Mouse (Mus musculus): Measurements from ENCODE around the gene Bcl11a. TPM values are rescaled to one million over a fixed set of nuclear protein-coding genes. Genes with fewer than 3 reads are reported as not detected.

Bcl11a gene
- polyA plus RNA-seq, 1 experiment from 2014 or later, result 5.9 TPM

DNA sequence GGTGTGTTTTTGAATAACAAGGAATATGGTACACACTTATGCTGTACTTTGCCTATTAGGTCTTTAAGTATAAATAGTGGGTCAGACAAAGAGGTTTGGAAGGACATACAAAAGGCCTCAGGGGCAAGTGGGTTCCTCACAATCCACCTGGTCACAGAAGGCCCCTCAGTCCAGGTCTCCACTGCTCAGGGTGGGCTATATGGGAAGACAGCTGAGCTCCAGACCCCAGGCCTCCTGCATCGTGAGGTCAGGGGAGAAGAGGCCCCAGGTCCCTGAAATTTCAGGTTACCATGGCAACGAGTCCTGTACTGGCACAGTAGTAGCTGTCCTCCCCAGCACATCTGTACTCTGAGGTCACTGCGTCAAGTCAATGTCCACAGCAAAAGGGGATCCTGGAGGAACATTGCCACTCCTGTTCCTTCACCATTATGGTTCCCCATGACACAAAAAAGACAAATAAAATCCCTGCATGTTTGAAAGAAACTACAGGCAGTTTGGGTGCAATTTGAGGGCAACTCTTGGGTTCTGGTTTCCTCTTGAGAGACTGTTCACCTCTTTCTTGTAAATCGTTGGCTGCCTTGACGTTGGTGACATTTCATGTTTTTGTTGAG lies 93.9 kb downstream of the Bcl11a start:
- H3K4me1 ChIP-seq (replicated peaks; ENCODE audit: control insufficient read depth, insufficient read depth, low read length), result no peaks in the 10 kb centered on the region
- no peak for TF ChIP-seq CTCF (IDR thresholded peaks at IDR 0.05; ENCODE audit: low read depth)
- no peak overlapping the region for H3K9ac ChIP-seq (ENCODE audit: low read depth, low read length)
- H3K4me3 ChIP-seq (ENCODE audit: low read depth, low read length), result no peak overlapping the region
- 81% methylated on average over 5 of the region's 5 CpGs for WGBS
- H3K4me2 ChIP-seq (replicated peaks; ENCODE audit: low read depth), result no peak overlapping the region
- H3K27ac ChIP-seq (ENCODE audit: low read depth, low read length), result no peak overlapping the region
- no peaks in the 10 kb centered on the region for H3K27me3 ChIP-seq (replicated peaks; ENCODE audit: control insufficient read depth, insufficient read depth, low read length)
- no peak for ATAC-seq
- no peaks in the 10 kb centered on the region for H3K9me3 ChIP-seq (ENCODE audit: control insufficient read depth)
- no peaks in the 10 kb centered on the region for H3K36me3 ChIP-seq (ENCODE audit: control insufficient read depth, insufficient read depth)

- no peak overlapping the region for H3K9ac ChIP-seq (ENCODE audit: low read depth, low read length)
- H3K27ac ChIP-seq (ENCODE audit: low read depth, low read length), result no peak overlapping the region
- H3K4me2 ChIP-seq (replicated peaks; ENCODE audit: low read depth), result no peak overlapping the region
- no peak for TF ChIP-seq CTCF (IDR thresholded peaks at IDR 0.05; ENCODE audit: low read depth)
- 94% methylated on average over 17 of the region's 17 CpGs for WGBS
- no peaks in the 10 kb centered on the region for H3K4me1 ChIP-seq (replicated peaks; ENCODE audit: control insufficient read depth, insufficient read depth, low read length)
- no peak for ATAC-seq
- H3K9me3 ChIP-seq (ENCODE audit: control insufficient read depth), result no peaks in the 10 kb centered on the region
- no peaks in the 10 kb centered on the region for H3K36me3 ChIP-seq (ENCODE audit: control insufficient read depth, insufficient read depth)
- H3K4me3 ChIP-seq (ENCODE audit: low read depth, low read length), result no peak overlapping the region
- H3K27me3 ChIP-seq (replicated peaks; ENCODE audit: control insufficient read depth, insufficient read depth, low read length), result no peaks in the 10 kb centered on the region
Measured at GRCm38 (mm10) chr11:24172585-24172984, 94.7 kb downstream of the Bcl11a start.

- no peaks in the 10 kb centered on the region for H3K36me3 ChIP-seq (ENCODE audit: control insufficient read depth, insufficient read depth)
- H3K4me1 ChIP-seq (replicated peaks; ENCODE audit: control insufficient read depth, insufficient read depth, low read length), result no peaks in the 10 kb centered on the region
- TF ChIP-seq CTCF (IDR thresholded peaks at IDR 0.05; ENCODE audit: low read depth), result no peak
- H3K9me3 ChIP-seq (ENCODE audit: control insufficient read depth), result no peaks in the 10 kb centered on the region
- no peak overlapping the region for H3K9ac ChIP-seq (ENCODE audit: low read depth, low read length)
- no peak for ATAC-seq
- 65% methylated on average over 2 of the region's 2 CpGs for WGBS
- H3K4me3 ChIP-seq (ENCODE audit: low read depth, low read length), result no peak overlapping the region
- H3K27ac ChIP-seq (ENCODE audit: low read depth, low read length), result no peak overlapping the region
- H3K4me2 ChIP-seq (replicated peaks; ENCODE audit: low read depth), result no peak overlapping the region
- H3K27me3 ChIP-seq (replicated peaks; ENCODE audit: control insufficient read depth, insufficient read depth, low read length), result no peaks in the 10 kb centered on the region
Measured at GRCm38 (mm10) chr11:24174161-24174792, 96.4 kb downstream of the Bcl11a start.

- no peak overlapping the region for H3K9ac ChIP-seq (ENCODE audit: low read depth, low read length)
- WGBS, result 93% methylated on average over 4 of the region's 4 CpGs
- no peak for ATAC-seq
- H3K27me3 ChIP-seq (replicated peaks; ENCODE audit: control insufficient read depth, insufficient read depth, low read length), result no peaks in the 10 kb centered on the region
- no peaks in the 10 kb centered on the region for H3K9me3 ChIP-seq (ENCODE audit: control insufficient read depth)
- H3K4me3 ChIP-seq (ENCODE audit: low read depth, low read length), result no peak overlapping the region
- H3K4me1 ChIP-seq (replicated peaks; ENCODE audit: control insufficient read depth, insufficient read depth, low read length), result no peaks in the 10 kb centered on the region
- no peaks in the 10 kb centered on the region for H3K36me3 ChIP-seq (ENCODE audit: control insufficient read depth, insufficient read depth)
- H3K4me2 ChIP-seq (replicated peaks; ENCODE audit: low read depth), result no peak overlapping the region
- H3K27ac ChIP-seq (ENCODE audit: low read depth, low read length), result no peak overlapping the region
- TF ChIP-seq CTCF (IDR thresholded peaks at IDR 0.05; ENCODE audit: low read depth), result no peak
Measured at GRCm38 (mm10) chr11:24177458-24177857, 99.6 kb downstream of the Bcl11a start.

- H3K27ac ChIP-seq (ENCODE audit: low read depth, low read length), result no peak overlapping the region
- no peaks in the 10 kb centered on the region for H3K4me1 ChIP-seq (replicated peaks; ENCODE audit: control insufficient read depth, insufficient read depth, low read length)
- no peak overlapping the region for H3K9ac ChIP-seq (ENCODE audit: low read depth, low read length)
- WGBS, result 89% methylated on average over 6 of the region's 6 CpGs
- no peak overlapping the region for H3K4me3 ChIP-seq (ENCODE audit: low read depth, low read length)
- no peaks in the 10 kb centered on the region for H3K9me3 ChIP-seq (ENCODE audit: control insufficient read depth)
- H3K36me3 ChIP-seq (ENCODE audit: control insufficient read depth, insufficient read depth), result no peaks in the 10 kb centered on the region
- TF ChIP-seq CTCF (IDR thresholded peaks at IDR 0.05; ENCODE audit: low read depth), result no peak
- no peak for ATAC-seq
- no peaks in the 10 kb centered on the region for H3K27me3 ChIP-seq (replicated peaks; ENCODE audit: control insufficient read depth, insufficient read depth, low read length)
- H3K4me2 ChIP-seq (replicated peaks; ENCODE audit: low read depth), result no peak overlapping the region
Measured at GRCm38 (mm10) chr11:24178823-24179476, 101.1 kb downstream of the Bcl11a start.

- no peak for ATAC-seq
- Histone ChIP-seq H3K9me3 (ENCODE audit: control insufficient read depth) (no peaks in the 10 kb centered on the region), H3K4me2 (replicated peaks; ENCODE audit: low read depth) (no peak overlapping the region), H3K27ac (ENCODE audit: low read depth, low read length) (no peak overlapping the region), H3K9ac (ENCODE audit: low read depth, low read length) (no peak overlapping the region), H3K36me3 (ENCODE audit: control insufficient read depth, insufficient read depth) (no peaks in the 10 kb centered on the region), H3K4me3 (ENCODE audit: low read depth, low read length) (no peak overlapping the region), H3K4me1 (replicated peaks; ENCODE audit: control insufficient read depth, insufficient read depth, low read length) (no peaks in the 10 kb centered on the region), H3K27me3 (replicated peaks; ENCODE audit: control insufficient read depth, insufficient read depth, low read length) (no peaks in the 10 kb centered on the region)
- no peak for TF ChIP-seq CTCF (IDR thresholded peaks at IDR 0.05; ENCODE audit: low read depth)
- WGBS, result 76% methylated on average over 7 of the region's 7 CpGs
Measured at GRCm38 (mm10) chr11:24180040-24180439, 102.2 kb downstream of the Bcl11a start.
